Mouse (Mus musculus) cortical plate, adult 2 months (tissue): ENCODE measurements around the gene Wap. TPM values are rescaled to one million over a fixed set of nuclear protein-coding genes. Genes with fewer than 3 reads are reported as not detected.

Source experiments
- H3K27ac ChIP-seq: fragments of 200-500 bp; 2 replicates; pipeline ENCODE4 v1.5.1; 2012; ENCODE audit warnings: low read length, control low read depth, inconsistent platforms; ENCODE audit not compliant: insufficient read depth
- H3K4me1 ChIP-seq: fragments of 200-500 bp; 2 replicates; pipeline ENCODE4 v1.6.1; 2011; ENCODE audit warnings: low read length; ENCODE audit not compliant: control insufficient read depth, insufficient read depth
- H3K4me3 ChIP-seq: fragments of 200-500 bp; 2 replicates; pipeline ENCODE4 v1.5.1; 2011; ENCODE audit warnings: mild to moderate bottlenecking, low read length, control low read depth; ENCODE audit not compliant: insufficient read depth
- CTCF ChIP-seq: fragments of 200-500 bp; IDR thresholded peaks from 2 replicates; pipeline ENCODE4 v1.5.1; 2011; ENCODE audit warnings: mild to moderate bottlenecking, control low read depth, low read length; ENCODE audit not compliant: insufficient read depth; ENCODE audit errors: extremely low read depth
- POLR2A ChIP-seq: fragments of 200-500 bp; IDR thresholded peaks from 2 replicates; pipeline ENCODE4 v1.6.1; 2011; ENCODE audit warnings: mild to moderate bottlenecking, low read length, control low read depth; ENCODE audit not compliant: insufficient read depth; ENCODE audit errors: extremely low read depth
- polyA plus RNA-seq: library from polyadenylated mRNA; depleted of rRNA; stranded (reverse); fragments of >200 nt; gene quantifications from 2 replicates; pipeline ENCODE4 v1.2.3, GENCODE M21; 2012

Gene Wap
- polyA plus RNA-seq, 1 experiment: not detected

- TF ChIP-seq CTCF (no peak), POLR2A (peak; percentile 92)
- Histone ChIP-seq H3K27ac (peak within 1 kb of the TSS; percentile 99), H3K4me3 (peak within 1 kb of the TSS; percentile 86), H3K4me1 (no peaks in the 10 kb centered on the region)
Observed at GRCm38 (mm10) chr11:6605491-6606399, 32.7 kb downstream of the Wap start, which contains the start of gene Nacad. TSS of gene Nacad (minus strand) at chr11:6606053.

- peak overlapping the region; percentile 77 for H3K27ac ChIP-seq
- no peak for TF ChIP-seq CTCF
- no peak for TF ChIP-seq POLR2A
- no peaks in the 10 kb centered on the region for H3K4me1 ChIP-seq
- H3K4me3 ChIP-seq: peak overlapping the region; percentile 86
Observed at GRCm38 (mm10) chr11:6605021-6605481, 33.4 kb downstream of the Wap start.

- TF ChIP-seq POLR2A: no peak
- H3K27ac ChIP-seq: peak overlapping the region; percentile 77
- H3K4me3 ChIP-seq: peak overlapping the region; percentile 86
- H3K4me1 ChIP-seq: no peaks in the 10 kb centered on the region
Observed at GRCm38 (mm10) chr11:6604604-6604936, 33.9 kb downstream of the Wap start.

- TF ChIP-seq CTCF (no peak), POLR2A (peak; percentile 43; the same call in 1 of the 2 replicates)
- Histone ChIP-seq H3K27ac (peak overlapping the region; percentile 77; the same call in 1 of the 2 replicates), H3K4me3 (peak overlapping the region; percentile 86), H3K4me1 (no peaks in the 10 kb centered on the region)
Observed at GRCm38 (mm10) chr11:6603887-6604603, 34.4 kb downstream of the Wap start.

- Histone ChIP-seq H3K27ac (no peak overlapping the region), H3K4me1 (no peaks in the 10 kb centered on the region), H3K4me3 (peak overlapping the region; percentile 86; the same call in 1 of the 2 replicates)
- TF ChIP-seq CTCF (no peak), POLR2A (no peak)
Observed at GRCm38 (mm10) chr11:6603224-6603623, 35.2 kb downstream of the Wap start.

- Histone ChIP-seq H3K27ac (no peak overlapping the region), H3K4me3 (no peak overlapping the region), H3K4me1 (no peaks in the 10 kb centered on the region)
- no peak for TF ChIP-seq POLR2A
Observed at GRCm38 (mm10) chr11:6602662-6603061, 35.8 kb downstream of the Wap start.

GRCm38 (mm10) chr11:6601649-6602480, 36.6 kb downstream of the Wap start:
- Histone ChIP-seq H3K27ac (no peak overlapping the region), H3K4me1 (no peaks in the 10 kb centered on the region), H3K4me3 (no peak overlapping the region)
- TF ChIP-seq POLR2A: no peak
- no peak for TF ChIP-seq CTCF

- Histone ChIP-seq H3K27ac (no peak overlapping the region), H3K4me3 (no peak overlapping the region), H3K4me1 (no peaks in the 10 kb centered on the region)
- TF ChIP-seq POLR2A: 0 out of 2 replicates have a peak, but pooled peaks have one; percentile 7
- TF ChIP-seq CTCF: no peak
Observed at GRCm38 (mm10) chr11:6600284-6600944, 38.0 kb downstream of the Wap start.
